Mouse (Mus musculus) kidney, postnatal 10 days (tissue): ENCODE results near the gene Ndufs5.

ENCODE experiments used
- DNase-seq: peaks from one replicate; pipeline ENCODE4 v3.0.0; 2021; ENCODE audit warnings: mixed read lengths

Gene Ndufs5

DNA sequence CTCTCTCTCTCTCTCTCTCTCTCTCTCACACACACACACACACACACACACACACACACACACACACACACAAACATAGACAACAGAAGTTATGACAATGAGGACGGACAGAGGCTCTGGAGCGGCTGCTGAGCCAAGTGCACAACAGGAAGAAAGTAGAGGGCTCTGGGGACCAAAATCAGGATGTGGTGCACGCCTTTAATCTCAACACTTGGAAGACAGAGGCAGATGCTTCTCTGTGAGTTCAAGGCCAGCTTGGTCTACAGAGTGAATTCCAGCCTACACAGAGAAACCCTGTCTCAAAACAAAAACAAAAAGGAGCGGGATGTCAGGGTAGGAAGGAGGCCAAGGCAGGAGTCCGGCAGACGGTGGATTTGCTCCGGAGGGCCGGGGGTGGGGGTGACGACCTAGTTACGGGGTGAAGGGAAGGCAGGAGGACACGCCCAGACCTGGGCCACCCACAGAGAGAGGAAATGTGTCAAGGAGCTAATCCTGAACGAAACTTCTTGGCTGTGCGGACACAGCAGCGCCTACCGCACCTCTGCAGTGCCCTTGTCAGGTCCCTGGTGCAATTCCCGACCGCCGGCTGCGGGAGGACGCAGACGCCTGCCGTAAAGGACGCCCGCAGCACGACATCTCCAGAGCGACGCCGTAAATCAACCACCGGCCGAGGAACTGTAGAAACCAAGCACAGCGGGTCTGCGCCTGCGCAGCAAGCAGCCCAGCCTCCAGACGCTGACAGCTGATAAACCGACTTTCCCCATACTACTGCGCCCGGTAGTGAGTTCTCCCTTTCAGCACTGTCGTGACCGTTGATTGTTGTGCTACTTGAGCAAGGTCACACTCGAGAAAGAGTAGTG lies at the start of gene Ndufs5:
Gene Ndufs5 (minus strand): TSS at position 629 of the 860 bp plus-strand sequence.
- peak; percentile 98 for DNase-seq

DNA sequence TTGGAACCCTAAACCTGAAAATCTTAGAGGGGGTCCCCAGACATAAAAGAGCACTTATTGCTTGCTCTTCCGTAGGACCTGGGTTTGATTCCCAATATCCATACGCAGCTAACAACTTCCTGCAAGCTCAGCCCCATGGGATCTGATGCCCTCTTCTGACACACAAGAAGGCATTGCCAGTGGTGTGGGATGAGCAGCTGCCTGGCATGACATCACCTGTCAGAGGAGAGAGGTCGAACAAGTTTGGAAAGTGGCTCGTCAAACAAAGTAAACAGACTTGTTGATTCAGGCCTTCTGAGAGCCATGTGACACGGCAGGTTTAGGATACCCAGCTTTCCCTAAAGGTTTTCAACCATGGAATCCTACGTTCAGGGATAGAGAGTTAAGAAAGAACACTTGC lies 47.1 kb upstream of the Ndufs5 start:
- DNase-seq, result no peak

DNA sequence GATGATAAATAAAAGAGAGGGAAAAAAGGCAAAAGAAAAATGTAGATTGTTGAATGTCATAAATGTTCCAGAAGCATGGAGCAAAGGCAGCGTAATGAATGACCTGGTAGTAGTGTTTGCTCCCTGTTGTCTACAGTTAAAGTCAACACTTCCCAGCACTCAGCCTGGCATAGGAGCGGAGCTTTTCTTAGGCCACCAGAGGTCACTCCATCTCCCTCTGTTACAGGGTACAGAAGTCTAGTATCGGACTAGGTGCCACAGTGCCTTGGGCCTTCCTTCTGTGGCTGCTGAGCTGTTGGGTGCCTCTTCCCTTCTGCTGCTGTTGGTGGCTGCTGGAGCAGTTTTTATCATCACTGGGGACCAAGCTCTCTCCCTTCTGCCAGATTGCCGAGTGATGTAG lies 40.3 kb upstream of the Ndufs5 start:
- DNase-seq, result peak; percentile 53

DNA sequence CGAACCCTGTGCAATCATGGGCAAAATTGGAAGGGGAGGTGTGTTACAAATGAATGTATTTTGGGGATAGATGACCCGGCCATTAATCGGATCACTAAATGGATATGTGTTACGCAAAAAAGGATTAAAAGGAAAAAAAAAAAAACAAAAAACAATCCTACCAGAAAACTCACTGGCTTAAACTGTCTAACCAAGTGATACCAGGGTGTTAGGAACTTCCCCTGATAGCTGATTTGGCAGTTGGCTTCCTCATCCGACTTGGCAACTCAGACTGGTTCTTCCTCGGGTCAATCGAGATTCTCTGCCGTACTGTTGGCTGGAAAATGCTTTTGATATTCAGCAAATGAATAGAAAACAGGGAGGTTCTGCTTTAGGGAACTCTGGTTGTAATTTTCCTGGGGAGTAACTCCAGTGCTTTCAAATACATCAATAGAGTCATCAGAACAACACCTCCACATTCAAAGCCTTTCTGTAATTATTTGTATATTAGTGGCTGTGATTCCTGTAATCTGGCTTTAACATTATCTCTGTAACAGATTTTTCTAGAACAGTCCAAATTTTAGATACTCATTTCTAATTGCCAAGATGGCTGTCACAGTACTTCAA lies 32.8 kb upstream of the Ndufs5 start:
- DNase-seq, result peak; percentile 26

DNA sequence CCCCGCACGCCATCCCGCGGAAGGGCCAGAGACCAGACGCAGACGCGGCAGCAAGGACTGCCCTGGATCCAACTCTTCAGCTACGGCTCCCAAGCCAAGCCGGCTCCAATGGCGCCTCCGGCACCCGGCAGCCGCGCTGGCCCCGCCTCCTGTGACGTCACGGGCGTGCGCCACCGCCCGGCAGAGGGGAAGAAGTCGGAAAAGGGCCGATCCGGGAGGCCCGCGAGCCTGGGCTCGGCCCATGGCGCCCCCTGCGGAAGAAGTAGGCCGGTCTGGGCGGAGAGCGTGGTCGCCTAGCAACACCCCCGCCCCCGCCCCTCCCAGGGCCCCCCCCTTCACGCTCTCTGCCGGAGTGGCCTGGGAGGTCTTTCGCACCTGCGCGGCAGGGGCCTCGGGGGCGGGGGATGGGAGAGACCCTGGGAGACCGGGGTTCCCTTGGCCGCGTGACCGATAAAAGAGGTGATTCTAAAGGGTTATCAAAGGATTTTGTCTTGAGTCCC lies 32.2 kb upstream of the Ndufs5 start, which contains the start of gene Akirin1:
Gene Akirin1 (minus strand): TSS at position 194 of the 500 bp plus-strand sequence.
- DNase-seq, result peak; percentile 99

DNA sequence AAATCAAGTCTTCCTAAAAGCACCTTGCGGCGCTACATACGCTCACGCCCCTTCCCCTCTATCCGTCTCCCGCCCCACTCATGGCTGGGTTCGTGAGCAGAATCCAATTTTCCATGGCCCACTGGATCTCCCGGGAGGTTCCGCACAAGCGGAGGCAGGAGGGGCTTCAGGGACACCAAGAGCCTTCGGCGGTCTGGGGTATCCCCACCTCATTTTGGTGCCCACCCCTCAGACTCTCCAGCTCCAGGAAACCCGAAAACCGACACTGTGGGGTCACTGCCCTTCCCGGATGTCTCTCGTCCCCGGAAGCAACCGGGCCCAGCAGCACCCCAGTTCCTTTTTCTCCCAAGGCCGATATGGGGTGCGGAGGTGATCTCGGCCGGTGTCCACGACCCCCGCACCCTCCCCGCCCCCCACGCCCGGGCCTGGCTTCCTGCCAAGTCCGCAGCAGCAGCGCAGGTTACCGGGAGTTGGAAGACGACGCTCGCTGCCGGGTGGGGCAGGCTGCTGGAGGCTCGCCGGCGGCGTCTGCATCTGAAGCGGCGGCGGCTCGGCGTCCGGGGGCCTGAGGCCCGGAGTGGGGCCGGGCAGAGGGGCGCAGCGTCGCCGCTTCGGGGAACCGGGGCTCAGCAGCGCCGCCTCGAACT lies 31.6 kb upstream of the Ndufs5 start:
- peak; percentile 65 for DNase-seq

DNA sequence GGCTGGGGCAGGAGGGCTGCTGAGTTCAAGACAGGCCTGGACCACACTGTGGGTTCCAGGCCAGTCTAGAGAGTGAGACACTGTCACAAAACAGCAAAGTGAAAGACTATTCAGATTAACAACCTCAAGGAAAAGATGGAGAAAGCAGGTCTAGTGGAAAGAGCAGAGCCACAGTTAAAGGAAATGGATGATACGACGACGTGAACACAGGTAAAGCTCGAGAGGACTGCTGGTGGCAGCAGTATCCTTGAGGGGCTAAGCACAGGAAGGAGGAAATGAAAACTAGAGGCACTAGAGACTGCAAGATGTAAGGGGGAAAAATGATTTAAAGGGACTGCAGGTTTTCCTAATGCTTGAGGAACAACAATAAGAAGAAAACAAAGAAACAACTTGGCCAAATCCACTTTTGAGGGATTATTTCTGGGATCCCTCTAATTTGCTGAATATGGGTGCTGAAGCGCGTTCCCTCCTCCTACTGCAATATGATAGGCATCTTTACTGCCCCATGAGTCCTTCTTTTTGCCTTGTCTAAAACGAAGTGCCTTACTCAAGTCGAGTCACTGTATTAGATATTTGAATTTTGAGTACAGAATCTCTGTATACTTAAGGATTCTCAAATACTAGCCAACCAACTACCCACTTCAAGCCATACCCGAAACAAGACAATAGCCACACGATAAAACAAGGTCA lies 30.9 kb upstream of the Ndufs5 start:
- no peak for DNase-seq

DNA sequence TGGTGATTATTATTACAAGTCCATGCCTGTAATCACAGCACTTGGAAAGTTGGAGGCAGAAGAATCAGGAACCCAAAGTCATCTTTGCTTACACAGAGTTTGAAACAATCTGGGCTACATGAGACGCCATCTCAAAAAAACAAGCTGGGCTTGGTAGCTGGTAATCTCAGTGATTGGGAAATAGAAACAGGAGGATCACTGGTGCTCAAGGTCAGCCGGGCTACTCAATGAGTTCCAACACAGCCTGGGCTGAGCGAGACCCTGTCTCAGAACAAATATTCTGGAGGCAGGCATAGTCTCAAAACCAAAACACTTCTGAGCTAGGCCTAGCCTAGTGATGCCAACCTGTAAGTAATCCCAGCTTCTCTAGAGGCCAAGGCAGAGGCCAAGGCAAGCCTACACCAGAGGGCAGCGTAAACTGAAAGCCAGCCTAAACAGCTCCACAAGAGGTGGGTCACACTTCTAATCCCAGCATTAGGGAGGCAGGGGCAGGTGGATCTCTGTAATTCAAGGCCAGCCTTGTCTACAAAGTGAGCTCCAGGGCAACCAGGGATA lies 27.3 kb upstream of the Ndufs5 start:
- DNase-seq, result no peak

DNA sequence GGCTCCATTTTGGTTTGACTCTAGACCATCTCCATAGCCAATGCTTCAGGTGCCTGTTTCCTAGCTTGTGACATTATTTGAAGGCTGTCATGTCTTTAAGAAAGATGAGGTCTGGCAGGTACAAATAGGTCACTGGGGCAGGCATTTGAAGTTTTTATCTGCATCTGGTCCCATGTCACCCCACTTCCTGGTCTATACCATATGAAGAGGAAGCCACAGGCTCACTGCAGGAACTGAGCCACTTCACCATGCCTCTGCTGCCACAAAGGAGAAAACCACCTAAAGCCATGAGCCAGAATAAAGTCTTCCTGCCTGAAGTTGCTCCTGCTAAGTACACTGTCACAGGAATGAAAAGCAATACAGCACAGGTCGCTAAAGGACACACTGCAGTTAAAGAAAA lies 24.9 kb upstream of the Ndufs5 start:
- DNase-seq, result no peak

DNA sequence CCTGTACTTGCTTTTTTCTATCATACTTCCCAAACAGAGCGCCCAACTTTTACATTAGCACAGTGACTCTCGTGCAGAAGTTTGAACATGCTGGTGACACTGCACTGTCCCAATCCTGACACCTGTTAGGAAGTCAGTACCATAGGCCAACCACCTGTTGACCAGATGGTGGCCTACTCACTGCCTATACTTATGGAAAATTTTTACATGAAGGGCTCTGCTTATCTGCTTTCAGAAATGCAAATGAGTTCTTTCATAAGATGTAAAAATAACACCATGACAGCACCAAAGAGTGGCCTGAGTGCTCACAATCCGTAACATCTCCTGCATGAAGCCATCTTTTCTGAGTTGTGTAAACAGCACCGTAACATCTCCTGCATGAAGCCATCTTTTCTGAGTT lies 20.7 kb upstream of the Ndufs5 start:
- DNase-seq, result no peak

DNA sequence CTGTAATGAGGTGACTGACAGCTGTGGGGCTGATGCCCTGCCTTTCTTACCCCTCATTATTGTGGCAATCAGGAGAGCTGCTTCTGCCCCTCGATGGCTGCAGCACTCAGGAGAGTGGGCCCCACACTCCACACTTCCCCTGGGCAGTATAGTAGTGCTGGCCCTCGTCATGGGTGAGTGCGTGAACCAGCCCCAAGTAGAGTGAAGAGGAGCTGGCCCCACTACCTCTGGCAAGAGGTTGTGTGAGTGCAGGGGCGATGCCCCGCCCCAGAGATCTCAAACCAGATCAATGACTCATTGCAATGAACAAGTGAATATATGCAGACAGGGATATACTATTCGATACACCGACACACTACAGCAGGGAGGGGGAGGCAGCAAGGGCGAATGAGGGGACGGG lies 15.5 kb upstream of the Ndufs5 start:
- DNase-seq, result no peak

DNA sequence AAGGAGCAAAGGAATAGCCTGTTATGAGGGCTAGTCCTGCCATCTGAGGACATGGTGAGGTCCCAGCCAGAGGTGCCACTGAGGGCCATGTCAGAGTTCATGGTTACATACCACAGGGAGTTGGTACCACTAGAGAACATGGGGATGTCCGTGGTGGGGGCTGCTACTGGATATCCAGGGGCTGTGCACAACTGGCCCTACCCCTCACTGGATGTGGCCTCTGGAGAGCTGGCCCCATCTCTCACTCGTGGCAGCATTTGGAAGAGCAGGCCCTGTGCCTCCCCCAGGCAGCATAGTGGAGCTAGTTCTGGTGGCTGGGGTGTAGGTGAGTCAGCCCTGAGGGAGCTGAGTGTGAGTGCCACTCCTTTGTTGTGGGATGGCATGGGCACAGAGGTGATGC lies 14.9 kb upstream of the Ndufs5 start:
- DNase-seq, result no peak

DNA sequence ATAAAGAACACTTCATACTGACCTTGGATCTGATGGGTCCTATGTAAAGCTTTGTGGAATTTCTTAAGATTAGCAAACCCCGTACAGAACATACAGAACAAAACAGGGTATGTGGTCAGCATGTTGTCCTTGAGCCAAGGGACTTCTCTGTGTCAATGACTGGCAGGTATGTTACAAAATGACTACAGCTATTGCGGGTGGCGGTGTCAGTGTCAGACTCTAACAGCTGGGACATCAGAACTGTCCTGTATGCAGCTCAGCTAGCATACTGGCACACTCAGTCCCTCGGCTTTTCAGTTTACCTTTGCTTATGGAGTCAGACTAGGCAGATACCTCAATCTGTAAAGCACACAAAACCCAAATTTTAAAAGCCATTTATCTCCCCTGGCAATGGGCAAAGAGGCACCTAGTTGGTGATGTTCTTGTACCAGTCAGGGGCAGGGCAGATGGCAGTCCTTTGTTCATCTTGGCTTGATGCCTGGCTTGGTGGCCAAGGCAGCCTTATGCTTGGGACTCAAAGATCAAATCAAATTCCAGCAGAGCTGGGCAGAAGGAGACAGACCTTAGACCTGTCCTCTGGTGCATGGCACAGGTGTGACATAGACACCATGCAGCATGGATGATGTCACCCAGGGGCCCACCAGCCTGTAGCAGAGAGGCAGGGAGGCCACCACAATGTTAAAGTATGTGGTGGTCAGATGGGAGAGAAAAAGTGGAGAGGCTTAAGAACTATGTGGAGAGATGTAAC lies 14.3 kb upstream of the Ndufs5 start:
- no peak for DNase-seq

DNA sequence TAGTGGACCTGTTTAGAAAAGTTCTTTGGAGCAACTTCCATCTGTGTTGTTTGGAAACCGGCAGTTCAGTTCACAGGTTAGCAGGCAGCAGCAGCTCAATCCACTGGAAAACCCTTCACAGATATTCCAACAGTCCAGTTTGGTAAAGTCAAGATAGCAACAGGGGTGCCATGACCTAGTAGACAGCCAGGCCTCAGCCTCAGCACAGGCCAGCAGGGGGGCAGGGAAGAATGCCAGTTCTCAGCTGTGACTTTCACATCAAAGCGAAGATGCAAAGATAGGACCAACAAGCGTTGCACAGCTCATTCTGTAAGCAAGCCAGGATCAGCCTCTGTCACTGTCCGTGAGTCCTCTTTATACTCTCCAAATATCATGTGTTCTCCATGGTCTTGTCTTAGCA lies 3.8 kb upstream of the Ndufs5 start:
- no peak for DNase-seq

DNA sequence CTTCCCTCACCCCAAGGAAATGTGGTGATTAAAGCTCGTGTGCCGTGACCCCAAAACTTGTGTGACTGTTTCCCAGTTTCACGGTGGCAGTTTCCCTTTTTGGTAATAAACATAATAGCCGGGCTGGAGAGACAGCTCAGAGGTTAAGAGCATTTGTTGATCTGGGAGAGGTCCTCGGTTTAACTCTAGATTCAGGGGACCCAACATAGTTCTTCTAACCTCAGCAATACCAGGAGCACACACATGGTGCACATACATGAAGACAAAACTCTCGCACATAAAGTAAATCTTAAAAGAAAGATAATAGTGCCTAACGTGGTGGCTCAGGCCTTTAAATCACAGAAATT lies 405 bp upstream of the Ndufs5 start:
- no peak for DNase-seq

DNA sequence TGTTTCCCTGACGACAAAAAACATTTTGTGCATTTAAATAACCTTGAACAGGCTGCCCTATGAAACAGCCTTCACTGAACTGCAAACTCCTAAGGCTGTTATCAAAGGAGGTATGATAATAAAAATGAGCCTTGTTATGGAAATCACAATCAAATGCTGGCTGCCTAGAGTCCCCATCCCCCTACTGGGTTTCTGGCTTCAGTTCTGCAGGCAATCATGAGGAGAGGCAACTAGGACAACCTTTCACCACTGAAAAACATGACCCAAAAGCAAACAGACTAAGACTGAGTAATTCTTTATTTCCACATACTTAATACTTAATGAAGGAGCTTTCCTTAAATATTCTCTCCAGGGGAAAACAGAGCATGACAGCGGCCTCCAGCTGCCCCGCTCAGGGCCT lies 5.6 kb downstream of the Ndufs5 start:
- DNase-seq, result no peak

DNA sequence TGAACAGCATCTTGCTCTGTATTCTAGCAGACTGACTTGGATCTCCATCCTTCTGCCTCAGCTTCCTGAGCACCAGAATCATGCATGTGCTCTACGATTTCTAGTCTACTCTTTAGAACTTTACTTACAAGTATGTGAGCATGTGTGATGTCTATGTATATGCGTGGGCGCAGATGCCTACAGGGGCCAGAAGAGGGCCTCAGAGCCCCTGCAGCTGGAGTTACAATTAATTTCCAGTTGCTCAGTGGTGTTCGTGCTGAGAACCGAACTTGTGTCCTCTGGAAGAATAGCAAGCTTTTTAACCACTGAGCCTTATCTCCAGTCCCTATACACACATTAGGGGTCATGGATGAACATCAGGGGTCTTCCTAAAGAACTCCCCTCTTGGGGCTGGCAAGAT lies 10.7 kb downstream of the Ndufs5 start:
- no peak for DNase-seq

DNA sequence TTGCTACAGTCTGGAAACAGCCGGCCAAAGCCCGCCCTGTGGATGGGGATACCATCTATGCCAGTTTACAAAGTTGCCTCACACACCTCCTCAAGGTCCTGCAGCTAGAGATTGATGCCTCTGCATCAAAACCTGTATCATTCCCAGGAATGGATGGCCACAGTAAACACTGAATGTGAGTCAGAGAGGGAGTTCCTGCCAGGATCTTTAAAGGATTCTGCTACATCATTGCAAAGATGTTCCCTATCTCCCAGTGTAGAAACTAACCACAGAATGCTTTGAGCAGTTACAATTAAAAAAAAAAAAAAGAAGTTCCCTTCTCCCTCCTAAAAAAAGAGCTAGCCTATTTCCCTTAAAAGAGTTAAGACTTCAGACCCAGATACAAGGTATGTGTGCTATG lies 12.7 kb downstream of the Ndufs5 start:
- no peak for DNase-seq

DNA sequence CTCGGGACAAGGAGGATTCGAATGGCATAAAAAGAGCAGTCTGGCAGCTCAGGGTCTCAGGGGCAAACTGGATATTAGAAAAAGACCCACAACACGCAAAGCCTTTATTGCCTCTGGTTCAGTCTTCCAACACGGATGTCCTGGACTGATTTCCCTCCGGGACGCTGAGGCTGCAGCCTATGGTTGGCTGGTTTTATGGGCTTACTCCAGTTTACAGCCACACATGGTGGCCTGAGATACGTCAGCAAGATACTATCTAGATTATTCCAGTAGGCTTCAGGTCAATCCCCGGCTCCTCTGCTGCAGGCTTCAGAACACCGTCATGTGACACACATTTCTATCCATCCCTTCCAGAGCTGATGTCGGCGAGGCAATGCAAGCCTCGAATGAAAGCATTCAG lies 24.6 kb downstream of the Ndufs5 start:
- no peak for DNase-seq

DNA sequence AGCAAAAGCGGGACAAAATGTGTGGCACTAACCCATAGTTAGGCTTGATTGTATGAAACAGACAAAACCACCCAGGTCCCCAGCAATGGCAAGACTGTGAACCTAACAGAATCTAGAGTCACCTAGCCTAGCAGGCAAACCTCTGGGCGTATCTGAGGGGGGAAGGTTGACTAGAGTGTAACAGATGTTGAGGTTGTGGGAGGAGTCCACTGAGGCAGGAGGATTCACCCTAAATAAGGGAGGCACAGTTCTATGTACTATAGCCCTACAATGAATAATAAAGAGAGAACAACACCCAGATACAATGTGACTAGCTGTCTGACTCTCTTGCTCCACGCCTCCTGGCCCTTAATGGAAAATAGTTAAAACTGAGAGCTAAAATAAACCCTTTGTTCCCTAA lies 25.9 kb downstream of the Ndufs5 start:
- DNase-seq, result no peak

DNA sequence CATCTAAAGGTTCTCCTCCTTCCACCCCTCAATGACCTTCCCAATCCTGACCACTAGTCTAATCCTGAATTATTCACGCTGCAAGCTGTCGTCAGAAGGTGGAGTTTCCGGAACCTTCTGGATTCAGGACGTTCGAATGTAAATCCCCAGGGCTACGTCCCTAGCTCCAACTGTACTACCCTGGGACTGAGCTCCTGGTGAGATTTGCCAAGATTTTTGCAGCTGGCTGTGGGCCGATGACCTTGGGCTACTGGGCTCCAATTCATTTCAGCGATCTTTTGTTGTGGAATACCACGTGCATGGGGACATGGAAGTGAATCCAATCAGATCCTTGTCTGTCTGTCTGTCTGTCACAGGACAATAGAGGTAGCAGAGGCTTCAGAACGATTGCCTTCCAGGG lies 27.7 kb downstream of the Ndufs5 start:
- DNase-seq, result no peak
